Mouse (Mus musculus) liver, embryonic 13.5 days (tissue): ENCODE results near the gene Lpar3. TPM values are rescaled to one million over a fixed set of nuclear protein-coding genes. Genes with fewer than 3 reads are reported as not detected.
"Not testable (repeated sequence)": the region's sequence is repeated elsewhere in the genome, so short reads cannot be mapped to it uniquely, and the experiment has no call there.

Experiments
- ATAC-seq: fragments of 200-750 bp; cut with Nextera tagmentation; 2 replicates; pipeline ENCODE4 v1.8.0; 2017; ENCODE audit warnings: low read depth, mild to moderate bottlenecking, moderate number of reproducible peaks, moderate library complexity
- DNase-seq: peaks from one replicate; pipeline ENCODE4 v3.0.0; 2022
- H3K27ac ChIP-seq: fragments of 300-500 bp; sonication (generic); 2 replicates; pipeline ENCODE4 v1.5.1; 2015; ENCODE audit warnings: moderate library complexity, mild to moderate bottlenecking, inconsistent platforms
- H3K27me3 ChIP-seq: fragments of 300-500 bp; sonication (generic); 2 replicates; pipeline ENCODE4 v1.6.1; 2015; ENCODE audit warnings: mild to moderate bottlenecking, inconsistent platforms
- H3K36me3 ChIP-seq: fragments of 300-500 bp; sonication (generic); 2 replicates; pipeline ENCODE4 v1.6.1; 2015; ENCODE audit warnings: mild to moderate bottlenecking, inconsistent platforms
- H3K4me1 ChIP-seq: fragments of 300-500 bp; sonication (generic); replicated peaks from 2 replicates; pipeline ENCODE4 v1.6.1; 2015; ENCODE audit warnings: inconsistent platforms
- H3K4me2 ChIP-seq: fragments of 300-500 bp; sonication (generic); 2 replicates; pipeline ENCODE4 v1.6.1; 2015; ENCODE audit warnings: inconsistent platforms, mild to moderate bottlenecking, moderate library complexity
- H3K4me3 ChIP-seq: fragments of 300-500 bp; sonication (generic); replicated peaks from 2 replicates; pipeline ENCODE4 v1.5.1; 2015; ENCODE audit warnings: mild to moderate bottlenecking, inconsistent platforms
- H3K9ac ChIP-seq: fragments of 300-500 bp; sonication (generic); 2 replicates; pipeline ENCODE4 v1.6.1; 2015; ENCODE audit warnings: mild to moderate bottlenecking, inconsistent platforms
- H3K9me3 ChIP-seq: fragments of 300-500 bp; sonication (generic); replicated peaks from 2 replicates; pipeline ENCODE4 v1.6.1; 2016; ENCODE audit warnings: inconsistent platforms
- WGBS: fragments of 180-500 bp; shearing (Covaris S2); methylation state at CpG from one replicate; pipeline ENCODE4 v1.1.7; 2015; ENCODE audit not compliant: insufficient replicate concordance; 5-methylcytosine and 5-hydroxymethylcytosine counted together
- polyA plus RNA-seq: library from polyadenylated mRNA; unstranded; fragments of >200 nt; fragmentation: Nextera tagmentation; extraction: Ambion mirVana; gene quantifications from 2 replicates; pipeline ENCODE4 v1.2.1, GENCODE M21; 2015

Gene Lpar3
- polyA plus RNA-seq, 1 experiment from 2014 or later, result 0.06 TPM

DNA sequence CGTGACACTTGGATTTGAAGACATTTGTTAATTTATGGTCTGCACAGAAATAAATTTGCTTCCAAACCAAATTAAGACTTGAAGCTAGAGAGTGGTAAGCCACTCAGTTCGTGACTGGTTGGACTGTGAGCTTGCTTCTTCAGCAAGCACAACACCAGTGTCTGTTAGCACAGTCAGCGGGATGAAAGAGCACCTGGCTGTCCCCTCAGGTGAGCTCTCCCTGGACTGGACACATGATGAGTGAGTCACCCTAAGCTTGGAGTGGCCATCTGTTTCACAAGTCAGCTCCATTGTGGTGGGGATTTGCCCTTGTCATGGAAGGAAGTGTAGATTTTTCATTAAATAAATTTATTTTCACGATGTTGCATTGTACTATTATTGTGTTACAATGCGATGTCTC lies 25.6 kb upstream of the Lpar3 start:
- H3K36me3 ChIP-seq, result no peaks in the 10 kb centered on the region
- WGBS, result 58% methylated on average over 5 of the region's 5 CpGs
- no peaks in the 10 kb centered on the region for H3K27me3 ChIP-seq
- H3K9ac ChIP-seq, result no peak overlapping the region
- H3K27ac ChIP-seq, result no peak overlapping the region
- no peak for DNase-seq
- no peak overlapping the region for H3K4me3 ChIP-seq
- no peaks in the 10 kb centered on the region for H3K9me3 ChIP-seq
- H3K4me2 ChIP-seq, result no peak overlapping the region
- H3K4me1 ChIP-seq, result peaks cover 2% of the 10 kb centered on the region; the same call in 1 of the 2 replicates
- ATAC-seq, result no peak

DNA sequence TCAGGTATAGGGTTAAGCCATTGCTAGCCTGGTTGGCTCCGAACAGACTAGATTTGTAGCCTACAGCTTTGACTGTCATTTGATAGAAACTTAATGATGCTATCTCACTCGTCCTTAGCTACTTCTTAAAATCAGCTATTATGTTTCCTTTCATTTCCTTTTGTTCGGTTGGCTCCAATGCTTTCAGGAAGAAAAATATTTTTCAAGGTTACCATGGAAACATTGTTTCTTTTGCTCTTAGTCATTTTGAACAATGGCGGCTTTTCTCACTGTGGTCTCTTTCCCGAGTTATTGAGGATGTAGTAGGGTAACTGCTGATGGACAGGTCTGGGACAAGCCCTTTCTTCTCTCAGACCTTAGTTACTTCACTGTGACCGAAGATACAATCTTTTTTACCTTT lies 24.5 kb upstream of the Lpar3 start:
- Histone ChIP-seq H3K4me2 (no peak overlapping the region), H3K9ac (no peak overlapping the region), H3K4me1 (peaks cover 2% of the 10 kb centered on the region; the same call in 1 of the 2 replicates), H3K36me3 (no peaks in the 10 kb centered on the region), H3K9me3 (no peaks in the 10 kb centered on the region), H3K4me3 (no peak overlapping the region), H3K27me3 (no peaks in the 10 kb centered on the region), H3K27ac (no peak overlapping the region)
- 45% methylated on average over 6 of the region's 6 CpGs for WGBS
- DNase-seq (no peak), ATAC-seq (no peak)

DNA sequence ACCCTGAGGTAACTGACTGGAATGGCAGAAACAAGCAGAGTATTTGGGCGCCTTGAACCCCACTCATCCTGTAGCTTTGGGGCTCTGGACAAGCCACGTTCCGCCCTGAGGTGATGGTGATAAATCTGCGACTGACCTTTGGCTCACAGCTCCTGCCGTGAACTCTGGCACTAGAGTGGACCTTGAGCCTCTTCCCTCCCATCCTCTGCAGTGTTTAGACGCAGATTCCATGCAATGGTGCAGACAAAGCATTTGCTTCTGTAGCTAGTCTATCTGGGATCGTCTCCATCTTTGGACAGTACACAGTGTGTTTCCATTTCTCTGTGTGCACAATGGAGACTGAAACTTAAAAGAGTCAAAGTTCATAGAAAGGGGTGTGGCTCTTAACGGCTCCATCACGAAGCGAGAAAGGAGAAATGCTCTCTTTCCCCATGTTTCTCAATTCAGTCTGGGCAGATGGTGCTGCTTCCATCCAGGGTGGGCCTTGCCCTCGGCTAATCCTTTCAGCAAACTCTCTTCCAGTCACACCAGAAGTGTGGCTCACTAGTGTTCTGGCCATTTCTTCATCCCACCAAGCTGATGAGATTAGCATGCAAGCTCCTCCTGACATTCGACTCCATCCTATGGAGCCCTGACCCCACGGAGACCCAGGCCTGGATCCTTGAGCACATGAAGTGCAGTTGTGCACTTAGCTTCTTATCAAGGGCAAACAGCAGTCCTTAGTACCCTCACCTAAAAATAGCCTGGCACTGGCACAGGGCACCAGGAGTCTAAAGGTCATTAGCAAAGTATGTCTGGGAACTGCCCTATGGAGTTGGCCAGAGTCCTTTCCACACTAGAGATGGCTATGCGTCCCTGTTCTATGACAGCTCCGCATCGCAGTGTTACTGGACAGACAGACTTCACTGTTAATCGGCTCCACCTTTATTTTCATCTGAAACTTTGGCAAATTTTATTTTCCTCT lies 23.7 kb upstream of the Lpar3 start:
- Histone ChIP-seq H3K27me3 (no peaks in the 10 kb centered on the region), H3K4me3 (no peak overlapping the region), H3K9ac (no peak overlapping the region), H3K4me2 (no peak overlapping the region), H3K4me1 (peaks cover 2% of the 10 kb centered on the region; the same call in 1 of the 2 replicates), H3K36me3 (no peaks in the 10 kb centered on the region), H3K9me3 (no peaks in the 10 kb centered on the region), H3K27ac (no peak overlapping the region)
- WGBS, result 62% methylated on average over 17 of the region's 17 CpGs
- DNase-seq (no peak), ATAC-seq (peak; percentile 39; the same call in 1 of the 2 replicates)

DNA sequence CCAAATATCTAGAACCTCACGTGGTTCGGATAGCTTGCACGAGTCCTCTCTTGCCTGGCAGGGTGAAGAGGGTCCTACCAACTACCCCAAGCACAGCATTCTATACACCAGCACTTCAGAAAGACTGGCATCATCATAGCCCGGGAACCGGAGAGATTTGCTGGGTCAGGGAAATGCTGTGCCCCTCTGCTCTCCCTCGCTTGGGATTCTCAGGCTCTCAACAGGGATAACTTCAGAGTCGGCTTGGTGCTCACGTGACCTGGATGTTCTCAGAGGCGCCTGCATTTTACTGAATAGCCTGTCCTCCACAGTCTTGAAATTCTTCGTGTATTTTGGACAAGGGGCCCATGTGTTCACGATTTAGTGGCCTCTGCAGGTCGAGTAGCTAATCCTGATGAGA lies 23.0 kb upstream of the Lpar3 start:
- H3K36me3 ChIP-seq, result no peaks in the 10 kb centered on the region
- 73% methylated on average over 12 of the region's 12 CpGs for WGBS
- H3K9ac ChIP-seq, result no peak overlapping the region
- ATAC-seq (no peak), DNase-seq (no peak)
- peaks cover 2% of the 10 kb centered on the region; the same call in 1 of the 2 replicates for H3K4me1 ChIP-seq
- H3K27me3 ChIP-seq, result no peaks in the 10 kb centered on the region
- H3K4me2 ChIP-seq, result no peak overlapping the region
- H3K9me3 ChIP-seq, result no peaks in the 10 kb centered on the region
- H3K4me3 ChIP-seq, result no peak overlapping the region
- no peak overlapping the region for H3K27ac ChIP-seq

DNA sequence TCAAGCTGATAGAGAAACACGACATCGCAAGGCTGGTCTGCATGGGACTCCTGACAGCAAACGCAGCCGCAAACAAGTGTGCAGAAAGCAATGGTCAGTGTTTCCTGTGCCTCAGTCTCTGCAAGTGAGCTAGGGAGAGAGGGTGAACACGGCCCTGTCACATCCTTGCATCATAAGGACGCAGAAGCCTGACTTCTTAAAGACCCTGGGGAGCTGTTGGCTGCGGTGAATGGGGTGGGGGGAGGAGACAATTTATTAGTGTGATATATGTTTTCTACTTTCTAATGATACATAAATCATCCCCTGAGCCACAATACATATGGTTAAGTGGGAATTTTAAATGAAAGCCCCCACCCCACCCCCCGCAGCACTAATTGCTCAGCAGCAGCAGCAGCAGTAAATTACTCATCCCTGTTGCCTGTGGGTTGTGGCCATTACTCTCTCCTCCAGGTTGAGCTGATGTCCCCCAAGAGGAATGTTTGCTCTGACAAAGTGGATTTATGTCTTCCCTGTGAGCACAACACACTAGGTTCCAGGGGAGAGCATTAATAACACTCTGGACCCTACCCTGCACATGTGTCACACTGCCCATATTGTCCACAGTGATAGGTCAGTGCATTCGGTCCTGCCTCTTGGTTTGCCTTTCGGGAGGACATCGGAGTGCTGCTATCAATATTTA lies 21.8 kb upstream of the Lpar3 start:
- Histone ChIP-seq H3K27me3 (no peaks in the 10 kb centered on the region), H3K9ac (no peak overlapping the region), H3K27ac (no peak overlapping the region), H3K4me1 (peaks cover 2% of the 10 kb centered on the region; the same call in 1 of the 2 replicates), H3K36me3 (no peaks in the 10 kb centered on the region), H3K9me3 (no peaks in the 10 kb centered on the region), H3K4me2 (no peak overlapping the region), H3K4me3 (no peak overlapping the region)
- WGBS, result 71% methylated on average over 11 of the region's 11 CpGs
- DNase-seq, result no peak
- ATAC-seq, result no peak

DNA sequence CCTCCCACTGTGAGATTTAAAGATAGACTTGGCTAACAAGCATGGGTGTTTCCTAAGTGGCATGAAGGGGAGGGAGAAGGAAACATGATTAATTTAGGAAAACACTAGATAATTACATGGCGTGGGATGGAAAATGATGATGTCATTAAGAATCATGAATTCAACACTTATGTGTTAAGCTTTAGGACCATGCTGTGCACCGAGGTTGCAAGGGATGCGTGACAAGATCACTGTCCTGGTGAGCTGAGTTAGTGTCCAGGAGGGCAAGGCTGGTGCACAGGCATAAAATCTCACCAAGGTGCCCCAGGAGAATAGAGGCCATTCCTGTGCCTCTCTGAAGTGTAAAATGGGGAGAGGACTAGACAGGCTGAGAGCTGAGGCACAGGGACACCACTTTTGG lies 21.3 kb upstream of the Lpar3 start:
- no peaks in the 10 kb centered on the region for H3K9me3 ChIP-seq
- no peak overlapping the region for H3K27ac ChIP-seq
- peaks cover 2% of the 10 kb centered on the region; the same call in 1 of the 2 replicates for H3K4me1 ChIP-seq
- DNase-seq (no peak), ATAC-seq (no peak)
- H3K4me3 ChIP-seq, result no peak overlapping the region
- no peak overlapping the region for H3K9ac ChIP-seq
- 66% methylated on average over 3 of the region's 3 CpGs for WGBS
- no peaks in the 10 kb centered on the region for H3K27me3 ChIP-seq
- no peak overlapping the region for H3K4me2 ChIP-seq
- H3K36me3 ChIP-seq, result no peaks in the 10 kb centered on the region

DNA sequence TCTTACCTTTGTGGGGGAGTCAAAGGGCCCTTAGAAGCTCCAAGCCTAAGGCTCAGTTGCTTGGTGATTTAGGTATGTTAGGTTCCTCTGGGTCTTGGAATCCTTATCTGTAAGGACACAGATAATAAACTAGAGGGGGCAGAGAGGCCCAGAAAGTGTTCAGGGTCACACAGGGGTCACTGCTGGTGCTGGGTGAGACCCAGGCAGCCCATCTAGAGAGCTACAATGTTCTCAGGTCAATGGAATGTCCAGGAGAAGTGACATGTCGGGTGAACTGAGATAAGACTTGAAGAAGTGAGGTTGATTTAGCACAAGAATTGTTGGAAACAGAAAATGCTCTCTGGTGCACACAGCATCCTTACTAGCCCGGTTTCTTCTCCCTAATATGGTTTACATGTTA lies 16.4 kb upstream of the Lpar3 start:
- H3K4me2 ChIP-seq, result no peak overlapping the region
- H3K4me3 ChIP-seq, result no peak overlapping the region
- WGBS, result 24% methylated on average over 2 of the region's 2 CpGs
- H3K9ac ChIP-seq, result no peak overlapping the region
- no peaks in the 10 kb centered on the region for H3K36me3 ChIP-seq
- ATAC-seq (no peak), DNase-seq (no peak)
- no peaks in the 10 kb centered on the region for H3K27me3 ChIP-seq
- H3K9me3 ChIP-seq, result no peaks in the 10 kb centered on the region
- no peaks in the 10 kb centered on the region for H3K4me1 ChIP-seq
- no peak overlapping the region for H3K27ac ChIP-seq

DNA sequence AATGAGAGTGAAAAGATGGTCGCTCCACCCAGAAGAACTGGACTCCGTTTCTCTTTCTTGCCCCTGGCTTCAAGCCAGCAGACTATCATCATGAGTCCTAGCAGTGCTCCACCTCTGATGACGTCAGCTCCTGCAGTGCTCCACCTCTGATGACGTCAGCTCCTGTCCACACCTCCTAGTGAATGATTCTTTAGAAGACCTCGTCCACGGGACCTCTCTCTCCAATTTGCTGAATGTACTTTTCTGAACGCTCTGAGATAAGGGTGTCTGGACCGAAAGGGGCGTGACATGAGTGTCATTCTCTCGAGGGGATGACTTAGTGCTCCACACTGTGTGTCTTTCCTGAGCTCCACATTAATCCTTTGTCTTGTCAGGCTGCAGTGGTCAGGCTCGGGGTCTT lies 15.5 kb upstream of the Lpar3 start:
- DNase-seq (no peak), ATAC-seq (no peak)
- Histone ChIP-seq H3K4me2 (no peak overlapping the region), H3K27ac (no peak overlapping the region), H3K27me3 (no peaks in the 10 kb centered on the region), H3K9me3 (no peaks in the 10 kb centered on the region), H3K4me1 (no peaks in the 10 kb centered on the region), H3K9ac (no peak overlapping the region), H3K4me3 (no peak overlapping the region), H3K36me3 (no peaks in the 10 kb centered on the region)
- WGBS, result 46% methylated on average over 11 of the region's 11 CpGs

DNA sequence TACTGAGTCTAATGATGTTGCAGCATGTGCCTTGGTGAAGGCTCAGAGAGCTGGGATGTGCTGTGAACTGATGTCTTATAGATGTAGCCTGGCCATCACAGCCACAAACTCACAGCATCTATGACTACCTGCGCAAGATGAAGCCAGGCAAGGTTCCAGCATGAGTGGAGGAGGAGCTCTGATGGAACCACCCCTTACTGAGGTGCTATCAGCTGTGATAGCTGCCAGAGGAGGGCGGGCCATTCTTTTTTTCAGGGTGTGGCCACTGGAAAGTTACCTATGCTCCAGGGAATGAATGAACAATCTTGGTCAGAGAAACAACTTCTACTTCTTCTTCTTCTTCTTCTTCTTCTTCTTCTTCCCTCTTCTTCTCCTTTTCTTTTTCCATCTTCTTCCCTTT lies 14.1 kb upstream of the Lpar3 start:
- H3K36me3 ChIP-seq, result no peaks in the 10 kb centered on the region
- 47% methylated on average over 2 of the region's 2 CpGs for WGBS
- H3K4me2 ChIP-seq, result no peak overlapping the region
- H3K27me3 ChIP-seq, result no peaks in the 10 kb centered on the region
- ATAC-seq (no peak), DNase-seq (no peak)
- no peaks in the 10 kb centered on the region for H3K4me1 ChIP-seq
- H3K9me3 ChIP-seq, result no peaks in the 10 kb centered on the region
- no peak overlapping the region for H3K4me3 ChIP-seq
- H3K27ac ChIP-seq, result no peak overlapping the region
- no peak overlapping the region for H3K9ac ChIP-seq

DNA sequence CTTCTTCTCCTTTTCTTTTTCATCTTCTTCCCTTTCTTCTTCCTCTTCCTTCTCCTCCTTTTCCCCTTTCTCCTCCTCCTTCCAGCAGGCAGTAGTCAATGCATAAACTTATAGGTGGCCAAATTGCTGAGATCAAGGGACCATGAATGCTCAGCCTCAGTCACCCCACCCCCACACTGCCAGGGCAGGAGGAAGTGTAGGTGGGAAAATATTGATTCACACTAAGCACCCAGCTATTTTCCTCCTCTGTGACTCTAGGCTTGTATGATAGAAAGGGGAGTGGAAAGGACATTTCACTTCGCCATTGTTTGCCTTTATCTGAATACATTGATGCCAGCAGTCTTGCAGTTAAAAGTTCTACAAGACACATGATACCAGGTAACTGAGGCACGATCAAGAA lies 13.3 kb upstream of the Lpar3 start:
- no peak for DNase-seq
- H3K36me3 ChIP-seq, result no peaks in the 10 kb centered on the region
- no peaks in the 10 kb centered on the region for H3K9me3 ChIP-seq
- no peak for ATAC-seq
- no peak overlapping the region for H3K4me2 ChIP-seq
- H3K9ac ChIP-seq, result no peak overlapping the region
- WGBS, result 45% methylated on average over 2 of the region's 2 CpGs
- H3K27me3 ChIP-seq, result no peaks in the 10 kb centered on the region
- no peak overlapping the region for H3K4me3 ChIP-seq
- no peak overlapping the region for H3K27ac ChIP-seq
- no peaks in the 10 kb centered on the region for H3K4me1 ChIP-seq

DNA sequence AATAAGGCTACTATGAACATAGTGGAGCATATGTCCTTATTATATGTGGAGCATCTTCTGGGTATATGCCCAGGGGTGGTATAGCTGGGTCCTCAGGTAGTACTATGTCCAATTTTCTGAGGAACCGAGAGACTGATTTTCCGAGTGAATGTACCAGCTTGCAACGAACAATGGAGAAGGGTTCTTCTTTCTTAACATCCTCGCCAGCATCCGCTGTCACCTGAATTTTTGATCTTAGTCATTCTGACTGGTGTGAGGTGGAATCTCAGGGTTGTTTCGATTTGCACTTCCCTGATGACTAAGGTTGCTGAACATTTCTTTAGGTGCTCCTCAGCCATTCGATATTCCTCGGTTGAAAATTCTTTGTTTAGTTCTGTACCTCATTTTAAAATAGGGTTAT lies 11.0 kb upstream of the Lpar3 start:
- not testable (repeated sequence) for H3K9ac ChIP-seq, H3K9me3 ChIP-seq, H3K27ac ChIP-seq, ATAC-seq, DNase-seq, H3K4me2 ChIP-seq, H3K4me3 ChIP-seq, H3K4me1 ChIP-seq, H3K36me3 ChIP-seq, H3K27me3 ChIP-seq
- 75% methylated on average over 8 of the region's 8 CpGs for WGBS
